Mouse (Mus musculus) 416B (cell line): ENCODE results near the gene Lrrc20.

Experiments
- DNase-seq: peaks from one replicate; pipeline ENCODE4 v3.0.0; 2011; ENCODE audit warnings: low read depth

The Lrrc20 gene

GRCm38 (mm10) chr10:61516866-61517265 lies 41.3 kb downstream of the Lrrc20 start:
- no peak for DNase-seq

GRCm38 (mm10) chr10:61517296-61518071 lies 41.9 kb downstream of the Lrrc20 start:
- DNase-seq: no peak

- DNase-seq: no peak
These were observed 42.7 kb downstream of the Lrrc20 start for GRCm38 (mm10) chr10:61518320-61518719.

- DNase-seq: no peak
These were observed 43.9 kb downstream of the Lrrc20 start for GRCm38 (mm10) chr10:61519491-61519890.

- no peak for DNase-seq
These were observed 45.1 kb downstream of the Lrrc20 start for GRCm38 (mm10) chr10:61520714-61521113.

- no peak for DNase-seq
These were observed 55.3 kb downstream of the Lrrc20 start for GRCm38 (mm10) chr10:61530936-61531335.

GRCm38 (mm10) chr10:61533285-61533684 lies 57.7 kb downstream of the Lrrc20 start:
- DNase-seq: no peak

- DNase-seq: peak; percentile 11
These were observed 58.9 kb downstream of the Lrrc20 start for GRCm38 (mm10) chr10:61534371-61535101.

GRCm38 (mm10) chr10:61535441-61535840 lies 59.8 kb downstream of the Lrrc20 start:
- DNase-seq: peak; percentile 16

- peak; percentile 51 for DNase-seq
These were observed 60.8 kb downstream of the Lrrc20 start for GRCm38 (mm10) chr10:61536130-61537035.

- peak; percentile 9 for DNase-seq
These were observed 61.4 kb downstream of the Lrrc20 start for GRCm38 (mm10) chr10:61537036-61537380.

- no peak for DNase-seq
These were observed 62.8 kb downstream of the Lrrc20 start for GRCm38 (mm10) chr10:61538446-61538845.

GRCm38 (mm10) chr10:61544127-61544862 lies 68.7 kb downstream of the Lrrc20 start:
- DNase-seq: no peak

GRCm38 (mm10) chr10:61544863-61545240 lies 69.3 kb downstream of the Lrrc20 start:
- no peak for DNase-seq

- no peak for DNase-seq
These were observed 74.5 kb downstream of the Lrrc20 start for GRCm38 (mm10) chr10:61550106-61550505.

GRCm38 (mm10) chr10:61555155-61555554 lies 79.6 kb downstream of the Lrrc20 start:
- DNase-seq: no peak

GRCm38 (mm10) chr10:61558631-61559030 lies 83.0 kb downstream of the Lrrc20 start:
- no peak for DNase-seq

GRCm38 (mm10) chr10:61559544-61559943 lies 83.9 kb downstream of the Lrrc20 start:
- DNase-seq: peak; percentile 42

GRCm38 (mm10) chr10:61563550-61563949 lies 87.9 kb downstream of the Lrrc20 start:
- DNase-seq: no peak

- no peak for DNase-seq
These were observed 88.8 kb downstream of the Lrrc20 start for GRCm38 (mm10) chr10:61564408-61564807.

- no peak for DNase-seq
These were observed 94.6 kb downstream of the Lrrc20 start for GRCm38 (mm10) chr10:61570181-61570580.

GRCm38 (mm10) chr10:61572126-61572525 lies 96.5 kb downstream of the Lrrc20 start:
- DNase-seq: no peak
